Mouse (Mus musculus) ovary, postnatal 10 days (tissue): ENCODE results near the gene Scp2.
"Not testable (repeated sequence)": the region's sequence is repeated elsewhere in the genome, so short reads cannot be mapped to it uniquely, and the experiment has no call there.

Experiments used
- DNase-seq: peaks from one replicate; pipeline ENCODE4 v3.0.0; 2022; ENCODE audit warnings: low spot score

Scp2 gene

DNA sequence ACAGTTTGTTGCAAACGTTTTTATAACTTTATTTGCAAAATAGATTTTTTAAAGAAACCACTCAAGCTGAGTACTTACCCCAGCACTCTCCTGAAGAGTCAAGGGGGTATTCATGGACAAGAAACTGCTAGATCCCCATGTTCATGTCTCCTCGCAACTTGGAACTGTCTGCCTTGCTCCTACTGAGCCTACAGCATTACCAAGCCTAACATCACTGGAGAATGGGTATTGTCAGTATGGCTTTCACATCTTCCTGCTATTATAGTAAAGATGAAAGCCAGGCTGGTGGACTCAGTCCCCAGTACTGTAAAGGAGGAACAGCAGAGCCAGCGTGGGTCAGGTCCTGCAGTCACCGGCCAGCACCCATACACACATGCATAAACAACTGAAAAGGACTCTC is 48.5 kb downstream of the Scp2 start, which contains the start of gene Podn:
Gene Podn, minus strand, starts transcription at position 101 of the 400 bp plus-strand sequence.
- no peak for DNase-seq

GRCm38 (mm10) chr4:108092741-108093397 is 51.9 kb downstream of the Scp2 start:
- DNase-seq: no peak

- no peak for DNase-seq
These were observed 60.8 kb downstream of the Scp2 start for GRCm38 (mm10) chr4:108083993-108084392.

GRCm38 (mm10) chr4:108083032-108083735 is 61.6 kb downstream of the Scp2 start:
- no peak for DNase-seq

- no peak for DNase-seq
These were observed 62.4 kb downstream of the Scp2 start for GRCm38 (mm10) chr4:108082401-108082806.

- DNase-seq: no peak
These were observed 63.9 kb downstream of the Scp2 start for GRCm38 (mm10) chr4:108080876-108081275.

DNA sequence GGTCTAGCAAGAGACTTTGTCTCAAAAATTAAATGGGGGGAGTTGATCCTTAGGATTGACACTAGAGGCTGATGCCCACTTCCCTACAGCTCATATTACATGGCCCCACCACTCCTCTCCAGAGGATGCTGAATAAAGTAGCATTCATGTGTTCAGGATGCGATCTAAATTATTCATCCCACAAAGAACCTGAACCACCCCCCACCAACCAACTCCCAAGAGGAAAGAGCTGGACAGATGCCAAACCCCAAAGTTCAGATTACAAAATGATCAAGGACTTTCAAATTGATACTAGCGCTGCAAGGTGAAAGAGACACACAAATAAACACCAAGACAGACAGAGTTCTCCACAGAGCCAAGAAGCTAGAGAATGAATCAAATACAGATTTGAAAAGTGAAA is 65.0 kb downstream of the Scp2 start:
- no peak for DNase-seq

DNA sequence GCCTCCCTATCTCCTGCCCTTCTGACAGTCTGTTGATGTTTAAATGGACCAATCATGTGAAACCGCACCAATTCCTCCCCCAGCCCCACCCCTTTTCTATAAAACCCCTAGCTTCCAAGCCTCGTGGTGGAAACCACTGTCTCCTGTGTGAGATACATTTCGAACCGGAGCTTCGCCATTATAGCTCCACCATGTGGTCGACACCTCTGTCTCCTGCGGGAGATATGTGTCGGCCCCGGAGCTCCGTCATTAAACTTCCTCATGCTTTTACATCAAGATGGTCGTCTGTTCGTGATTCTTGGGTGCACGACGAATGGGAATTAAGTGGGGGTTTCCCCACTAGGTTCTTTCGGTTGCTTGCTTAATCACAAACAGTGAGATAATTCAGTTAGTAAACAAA is 65.6 kb downstream of the Scp2 start:
- DNase-seq: not testable (repeated sequence)

GRCm38 (mm10) chr4:108077224-108077955 is 67.4 kb downstream of the Scp2 start:
- DNase-seq: no peak

- no peak for DNase-seq
These were observed 70.5 kb downstream of the Scp2 start for GRCm38 (mm10) chr4:108074204-108074823.

DNA sequence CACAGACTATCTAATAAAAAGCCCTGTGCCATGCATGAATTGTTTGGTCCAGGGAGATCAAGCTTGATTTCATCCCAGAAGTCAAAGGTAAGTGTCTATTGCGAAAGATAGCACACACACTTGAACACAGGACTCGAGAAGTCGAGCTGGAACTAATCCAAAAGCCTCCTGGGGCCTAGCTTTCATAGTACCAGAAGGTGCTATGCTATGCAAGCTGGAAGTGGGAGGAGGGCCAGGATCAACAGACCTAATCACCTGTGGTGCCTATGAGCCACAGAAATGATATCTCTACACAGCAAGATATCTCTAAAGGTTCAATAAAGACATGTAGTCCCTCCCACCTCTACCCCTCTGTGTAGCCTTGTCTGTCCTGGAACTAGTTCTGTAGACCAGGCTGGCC is 72.7 kb downstream of the Scp2 start:
- DNase-seq: no peak

GRCm38 (mm10) chr4:108071235-108071901 is 73.4 kb downstream of the Scp2 start:
- peak; percentile 74 for DNase-seq

GRCm38 (mm10) chr4:108070723-108071122 is 74.1 kb downstream of the Scp2 start:
- DNase-seq: no peak

DNA sequence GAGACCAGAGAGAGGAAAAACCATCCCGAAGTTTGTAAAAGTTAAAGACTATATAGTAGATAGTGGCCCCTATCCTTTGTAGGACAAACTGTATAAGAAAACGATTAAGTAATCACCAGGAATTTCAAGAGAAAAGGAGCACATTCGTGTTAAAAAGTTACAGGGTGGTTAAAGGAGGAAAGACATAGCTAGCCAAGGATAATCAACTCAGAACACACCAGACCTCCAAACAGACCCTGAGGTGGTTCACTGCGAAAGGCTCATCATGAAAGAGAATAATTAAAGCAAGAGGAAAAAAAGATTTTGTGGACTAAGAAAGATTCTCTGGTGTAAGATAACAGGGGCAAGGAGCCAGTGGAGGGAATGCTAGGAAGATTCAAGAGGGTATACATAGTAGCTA is 74.5 kb downstream of the Scp2 start:
- no peak for DNase-seq

DNA sequence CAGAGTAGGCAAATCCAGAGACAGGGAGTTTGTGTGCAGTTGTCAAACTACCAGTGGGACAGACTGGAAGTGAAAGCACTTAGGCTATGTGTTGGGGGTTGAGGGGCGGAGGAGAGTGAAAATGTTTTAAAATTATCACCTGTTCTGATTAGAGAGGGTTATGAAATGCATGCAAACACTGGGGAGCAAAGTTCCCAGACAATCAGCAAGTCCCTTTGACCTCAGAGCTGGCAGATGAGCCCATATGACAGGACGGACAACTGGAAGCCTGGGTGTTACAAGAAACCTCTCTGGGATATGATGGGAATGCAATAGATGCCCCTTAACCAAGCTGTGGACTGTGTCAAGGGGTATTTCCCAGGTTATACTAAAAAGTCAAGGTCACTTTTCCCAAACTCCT is 76.7 kb downstream of the Scp2 start:
- no peak for DNase-seq

GRCm38 (mm10) chr4:108067261-108067660 is 77.5 kb downstream of the Scp2 start:
- no peak for DNase-seq

GRCm38 (mm10) chr4:108066569-108066968 is 78.2 kb downstream of the Scp2 start:
- no peak for DNase-seq

GRCm38 (mm10) chr4:108065176-108065844 is 79.5 kb downstream of the Scp2 start:
- DNase-seq: no peak

GRCm38 (mm10) chr4:108063616-108064015 is 81.2 kb downstream of the Scp2 start:
- no peak for DNase-seq

DNA sequence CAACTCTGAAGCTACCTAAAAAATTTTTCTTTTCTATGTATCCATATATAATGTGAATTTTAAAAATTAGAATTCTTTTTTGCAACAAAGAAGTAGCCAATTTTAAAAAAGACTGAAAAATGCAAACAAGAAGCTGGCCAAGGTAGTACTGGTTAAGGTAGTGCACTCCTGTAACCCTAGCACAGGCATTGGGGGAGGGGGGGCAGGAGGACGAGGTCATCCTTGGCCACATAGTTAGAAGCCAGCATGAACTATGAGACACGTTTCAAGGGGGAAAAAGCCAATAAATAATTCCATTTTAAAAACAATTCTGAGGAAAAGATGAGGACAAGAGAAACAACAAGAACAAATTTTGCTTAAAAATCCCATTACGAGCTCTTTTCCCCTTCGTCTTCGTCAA is 82.3 kb downstream of the Scp2 start:
- DNase-seq: no peak

DNA sequence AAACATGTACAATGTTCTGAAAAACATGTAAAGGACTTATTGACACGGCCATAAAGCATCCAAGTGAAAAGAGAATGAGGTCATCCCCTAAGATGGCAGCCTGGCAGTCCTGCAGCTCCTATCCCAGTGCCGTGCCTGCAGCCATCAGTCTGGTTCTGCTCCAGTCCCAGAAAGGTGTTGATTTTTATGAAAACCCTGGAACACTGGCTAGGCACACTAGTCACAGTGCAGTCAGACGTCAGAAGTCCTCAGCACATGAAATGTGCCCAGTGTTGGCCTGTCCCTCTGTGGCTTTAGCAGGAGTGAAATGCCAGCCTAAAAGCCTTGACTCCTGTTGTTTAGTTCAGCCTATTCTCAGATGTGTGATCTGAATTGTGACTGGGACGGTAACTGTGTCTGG is 84.0 kb downstream of the Scp2 start:
- DNase-seq: no peak
